Mouse (Mus musculus) CH12.LX (cell line): ENCODE measurements around the gene Palm.

ENCODE experiments used
- BHLHE40 ChIP-seq: IDR thresholded peaks from 2 replicates; pipeline ENCODE4 v1.6.1; 2011; ENCODE audit warnings: mild to moderate bottlenecking, low read depth, low read length, improper control_type of control experiment
- CHD2 ChIP-seq: IDR thresholded peaks from 2 replicates; pipeline ENCODE4 v1.6.1; 2011; ENCODE audit warnings: low read length, improper control_type of control experiment
- CTCF ChIP-seq, 2 experiments: IDR thresholded peaks in 1 of 2; conservative IDR thresholded peaks in 1 of 2; 2 replicates each; pipeline ENCODE4 v1.5.1; 2011 to 2012; ENCODE audit warnings: low read depth in 2 of 2, low read length in 2 of 2, improper control_type of control experiment in 1 of 2, inconsistent platforms in 1 of 2, mild to moderate bottlenecking in 1 of 2, moderate library complexity in 1 of 2
- E2F4 ChIP-seq: IDR thresholded peaks from 2 replicates; pipeline ENCODE4 v1.6.1; 2011; ENCODE audit warnings: low read depth, low read length, improper control_type of control experiment; ENCODE audit not compliant: insufficient replicate concordance
- EP300 ChIP-seq: IDR thresholded peaks from 2 replicates; pipeline ENCODE4 v1.6.1; 2011; ENCODE audit warnings: low read length, improper control_type of control experiment
- HCFC1 ChIP-seq: IDR thresholded peaks from 2 replicates; pipeline ENCODE4 v1.6.1; 2012; ENCODE audit warnings: low read depth, mild to moderate bottlenecking, inconsistent platforms, low read length, improper control_type of control experiment
- JUN ChIP-seq: IDR thresholded peaks from 2 replicates; pipeline ENCODE4 v1.6.1; 2011; ENCODE audit warnings: low read depth, mild to moderate bottlenecking, low read length, improper control_type of control experiment, moderate library complexity; ENCODE audit not compliant: insufficient read depth
- JUND ChIP-seq: conservative IDR thresholded peaks from 2 replicates; pipeline ENCODE4 v1.6.1; 2011; ENCODE audit warnings: low read depth, low read length, improper control_type of control experiment
- POLR2A ChIP-seq: IDR thresholded peaks from 2 replicates; pipeline ENCODE4 v1.6.1; 2011; ENCODE audit warnings: low read depth, mild to moderate bottlenecking, improper control_type of control experiment, low read length
- USF1 ChIP-seq: IDR thresholded peaks from 2 replicates; pipeline ENCODE4 v1.6.1; 2014; ENCODE audit warnings: low read depth, mild to moderate bottlenecking, inconsistent platforms, low read length, improper control_type of control experiment

DNA sequence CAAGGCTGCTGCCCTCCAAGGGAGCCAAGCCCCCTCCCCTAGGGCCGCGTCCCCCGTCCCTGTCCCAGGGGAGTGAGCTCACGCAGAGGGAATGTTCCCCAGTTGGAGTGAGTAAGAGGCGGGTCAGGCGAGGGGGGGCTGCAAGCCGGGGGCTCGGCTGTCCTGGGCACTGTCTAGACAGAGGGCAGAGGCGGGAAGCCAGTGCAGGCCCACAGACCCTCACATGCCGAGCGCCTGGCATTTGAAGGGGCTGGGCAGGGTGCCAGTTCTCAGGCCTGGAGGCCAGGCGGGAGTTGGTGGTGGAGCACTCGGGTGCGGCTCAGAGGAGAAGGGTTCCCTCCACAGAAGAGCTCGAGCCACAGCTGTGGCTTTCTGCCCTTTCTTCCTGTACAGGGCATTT lies 15.4 kb upstream of the Palm start:
- TF ChIP-seq EP300 (no peak), CTCF (conservative IDR thresholded peaks at IDR 0.05 in 1 of 2, IDR thresholded peaks at IDR 0.05 in 1 of 2; ENCODE audit: low read depth in 2 of 2, low read length in 2 of 2) (no peak), CHD2 (no peak), POLR2A (no peak), BHLHE40 (no peak), JUND (no peak), HCFC1 (no peak), E2F4 (no peak), USF1 (no peak), JUN (no peak)
